Mouse (Mus musculus) liver, embryonic 15.5 days (tissue): ENCODE data around the gene Zbtb16. TPM values are rescaled to one million over a fixed set of nuclear protein-coding genes. Genes with fewer than 3 reads are reported as not detected.
A peak's percentile ranks its signal among the peaks of the same experiment; 100 is the strongest.

Source experiments
- ATAC-seq: fragments of 200-750 bp; cut with Nextera tagmentation; 2 replicates; pipeline ENCODE4 v1.8.0; 2017; ENCODE audit warnings: moderate number of reproducible peaks, mild to moderate bottlenecking, moderate library complexity; ENCODE audit not compliant: insufficient read depth
- H3K27ac ChIP-seq: fragments of 300-500 bp; sonication (generic); replicated peaks from 2 replicates; pipeline ENCODE4 v1.5.1; 2015; ENCODE audit warnings: mild to moderate bottlenecking, inconsistent platforms
- H3K27me3 ChIP-seq: fragments of 300-500 bp; sonication (generic); 2 replicates; pipeline ENCODE4 v1.6.1; 2015; ENCODE audit warnings: mild to moderate bottlenecking, inconsistent platforms
- H3K36me3 ChIP-seq: fragments of 300-500 bp; sonication (generic); replicated peaks from 2 replicates; pipeline ENCODE4 v1.6.1; 2015; ENCODE audit warnings: moderate library complexity, mild to moderate bottlenecking, inconsistent platforms
- H3K4me1 ChIP-seq: fragments of 300-500 bp; sonication (generic); replicated peaks from 2 replicates; pipeline ENCODE4 v1.6.1; 2015; ENCODE audit warnings: inconsistent platforms
- H3K4me2 ChIP-seq: fragments of 300-500 bp; sonication (generic); 2 replicates; pipeline ENCODE4 v1.6.1; 2015; ENCODE audit warnings: moderate library complexity, mild to moderate bottlenecking, inconsistent platforms
- H3K4me3 ChIP-seq: fragments of 300-500 bp; sonication (generic); replicated peaks from 2 replicates; pipeline ENCODE4 v1.5.1; 2015; ENCODE audit warnings: mild to moderate bottlenecking, inconsistent platforms
- H3K9ac ChIP-seq: fragments of 300-500 bp; sonication (generic); 2 replicates; pipeline ENCODE4 v1.6.1; 2015; ENCODE audit warnings: moderate library complexity, mild to moderate bottlenecking, inconsistent platforms
- H3K9me3 ChIP-seq: fragments of 300-500 bp; sonication (generic); replicated peaks from 2 replicates; pipeline ENCODE4 v1.6.1; 2016; ENCODE audit warnings: inconsistent platforms
- whole genome bisulfite sequencing: fragments of 180-500 bp; shearing (Covaris S2); methylation state at CpG from one replicate; pipeline ENCODE4 v1.1.7; 2015; ENCODE audit warnings: mixed read lengths; ENCODE audit not compliant: insufficient replicate concordance; 5-methylcytosine and 5-hydroxymethylcytosine counted together
- polyA plus RNA-seq: library from polyadenylated mRNA; unstranded; fragments of >200 nt; fragmentation: Nextera tagmentation; extraction: Ambion mirVana; gene quantifications from 2 replicates; pipeline ENCODE4 v1.2.1, GENCODE M21; 2015

Zbtb16 gene
- 0.54 and 0.98 TPM in 2 replicates for polyA plus RNA-seq

DNA sequence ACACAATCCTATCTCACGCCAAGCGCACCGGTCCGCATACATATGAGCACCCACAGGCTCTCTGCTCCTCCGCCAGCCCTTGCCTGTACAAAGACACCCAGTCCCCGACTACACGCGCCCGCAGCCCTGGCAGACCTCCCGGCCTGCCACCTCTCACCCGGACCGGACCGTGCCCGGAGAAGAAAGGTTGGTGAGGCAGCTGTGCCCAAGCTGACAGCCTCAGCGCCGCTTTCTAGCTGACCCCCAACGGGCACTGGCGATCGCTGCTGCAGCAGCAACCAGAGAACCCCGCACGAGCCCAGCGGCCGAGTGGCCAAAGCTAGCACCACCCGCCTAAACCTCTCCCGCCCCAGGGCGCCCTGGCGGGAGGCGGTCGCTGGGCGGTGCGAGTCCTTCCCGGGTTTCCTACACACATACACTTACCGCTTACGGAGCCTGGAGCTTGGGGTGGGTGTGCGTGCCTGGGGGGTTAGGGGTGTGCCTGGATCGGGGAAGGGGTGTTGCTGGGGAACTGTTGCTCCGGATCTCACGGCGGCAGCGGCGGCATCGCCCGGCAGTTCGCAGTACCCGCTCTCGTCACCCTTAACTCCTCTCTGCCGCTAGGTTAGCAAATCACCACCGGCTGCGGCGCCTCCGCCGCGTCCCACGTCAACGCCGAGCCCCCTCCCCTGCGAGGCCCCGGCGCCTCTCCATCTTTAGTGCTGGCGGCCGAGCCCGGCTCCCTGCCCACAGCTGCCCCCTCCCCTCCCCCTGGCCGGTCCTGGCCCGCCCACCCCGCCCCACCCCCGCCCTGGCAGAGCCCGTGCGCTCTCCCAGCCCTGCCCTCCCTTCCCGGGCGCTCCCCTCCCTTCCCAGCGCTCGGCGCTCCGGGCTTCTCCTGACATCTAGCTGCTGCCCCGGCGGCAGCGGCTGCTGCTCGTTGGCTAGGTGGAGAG is at the start of gene Zbtb16:
Gene Zbtb16 (minus strand): TSS at position 592 of the 935 bp plus-strand sequence.
- Histone ChIP-seq H3K4me2 (peak within 1 kb of the TSS; percentile 74), H3K27ac (no peak within 1 kb of the TSS)

DNA sequence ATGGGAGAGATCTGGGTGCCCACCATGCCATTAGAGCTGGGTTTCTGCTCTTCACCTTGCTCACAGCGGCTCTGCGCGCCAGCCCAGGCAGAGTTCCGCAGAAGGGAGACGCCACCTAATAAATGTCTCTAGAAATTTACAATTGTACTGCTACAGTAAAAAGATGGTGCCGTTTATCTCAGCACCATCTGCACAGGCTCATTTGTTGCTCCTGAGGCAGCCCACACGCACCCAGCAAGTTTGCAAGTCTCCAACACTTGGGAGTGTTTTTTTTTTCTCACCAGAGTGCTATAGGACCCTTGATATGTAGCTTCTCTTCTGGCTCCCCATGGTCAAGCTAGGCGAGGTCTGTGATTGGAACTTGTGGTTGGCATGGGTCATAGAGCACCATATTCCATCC is 36.9 kb upstream of the Zbtb16 start:
- Histone ChIP-seq H3K27me3 (peaks cover 3% of the 10 kb centered on the region; the same call in 1 of the 2 replicates), H3K4me3 (no peak overlapping the region), H3K4me2 (no peak overlapping the region), H3K4me1 (no peaks in the 10 kb centered on the region), H3K9ac (no peak overlapping the region), H3K9me3 (no peaks in the 10 kb centered on the region), H3K36me3 (no peaks in the 10 kb centered on the region), H3K27ac (no peak overlapping the region)
- WGBS = 70% methylated on average over 8 of the region's 8 CpGs
- no peak for ATAC-seq

More for the DNA sequence above, at the start of gene Zbtb16:
- peaks cover 99% of the 10 kb centered on the region for H3K27me3 ChIP-seq
- H3K4me3 ChIP-seq = peak within 1 kb of the TSS; percentile 53
- H3K36me3 ChIP-seq = no peaks in the 10 kb centered on the region
- H3K9ac ChIP-seq = 0 out of 2 replicates have a peak within 1 kb of the TSS, but pooled peaks have one; percentile 30
- ATAC-seq = peak; percentile 31; the same call in 1 of the 2 replicates
- H3K4me1 ChIP-seq = peaks cover 23% of the 10 kb centered on the region
- H3K9me3 ChIP-seq = no peaks in the 10 kb centered on the region
- WGBS = 1% methylated on average over 77 of the region's 78 CpGs

DNA sequence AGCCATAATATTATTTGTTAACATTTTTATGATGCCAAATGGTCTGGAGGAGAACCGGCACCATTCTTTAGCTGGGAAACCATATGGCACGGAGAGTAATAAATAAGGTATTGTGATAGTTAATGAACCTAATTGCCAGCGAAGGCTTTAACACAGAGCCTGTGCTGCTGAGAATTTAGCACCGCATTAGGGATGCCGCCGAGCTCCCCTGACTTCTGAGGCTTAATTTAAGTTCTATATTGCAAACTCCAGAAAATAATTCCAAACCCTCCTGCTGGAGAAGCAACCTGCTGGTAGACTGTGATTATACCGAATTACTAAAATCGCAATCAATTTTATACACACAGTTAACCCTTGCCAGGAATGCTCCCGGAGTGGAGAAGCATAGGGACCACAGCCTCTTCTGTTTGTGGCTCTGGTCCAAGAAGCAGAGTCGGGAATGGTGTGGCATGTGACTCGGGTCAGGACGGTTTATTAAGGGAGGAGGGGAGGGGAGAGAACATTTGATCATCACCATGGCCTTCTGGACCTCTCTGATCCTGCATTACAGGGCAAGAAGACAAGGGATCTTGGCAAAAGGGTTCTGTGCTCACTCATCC is 30.6 kb upstream of the Zbtb16 start:
- 62% methylated on average over 12 of the region's 12 CpGs for WGBS
- no peaks in the 10 kb centered on the region for H3K36me3 ChIP-seq
- no peaks in the 10 kb centered on the region for H3K9me3 ChIP-seq
- H3K27me3 ChIP-seq = peaks cover 21% of the 10 kb centered on the region
- no peaks in the 10 kb centered on the region for H3K4me1 ChIP-seq
- no peak for ATAC-seq
- H3K4me2 ChIP-seq = no peak overlapping the region
- no peak overlapping the region for H3K27ac ChIP-seq
- H3K9ac ChIP-seq = no peak overlapping the region
- no peak overlapping the region for H3K4me3 ChIP-seq

- Histone ChIP-seq H3K27me3 (peaks cover 21% of the 10 kb centered on the region), H3K4me1 (no peaks in the 10 kb centered on the region), H3K27ac (no peak overlapping the region), H3K4me3 (no peak overlapping the region), H3K36me3 (no peaks in the 10 kb centered on the region), H3K9me3 (no peaks in the 10 kb centered on the region), H3K4me2 (no peak overlapping the region), H3K9ac (no peak overlapping the region)
- no peak for ATAC-seq
- 49% methylated on average over 9 of the region's 9 CpGs for WGBS
Measured at GRCm38 (mm10) chr9:48865235-48865634, 29.2 kb upstream of the Zbtb16 start.

DNA sequence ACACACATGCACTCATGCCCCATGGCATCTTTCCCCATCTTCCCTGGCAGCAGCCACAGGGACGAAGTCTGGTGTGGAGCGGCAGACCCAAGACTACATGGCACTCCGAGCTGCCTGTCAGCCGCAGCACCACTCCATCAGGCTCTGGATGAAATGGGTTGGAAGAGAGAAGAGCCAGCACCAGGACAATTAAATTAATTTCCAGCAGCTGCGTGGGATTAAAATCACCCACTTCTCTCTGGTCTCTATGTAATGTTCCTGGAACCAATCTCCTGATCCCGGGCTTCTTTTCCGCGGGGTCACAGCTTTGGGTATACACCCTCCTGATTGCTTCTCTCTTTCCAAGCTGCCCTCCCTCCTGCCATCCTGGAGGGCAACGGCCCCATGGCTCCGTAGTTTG is 25.5 kb upstream of the Zbtb16 start:
- Histone ChIP-seq H3K27me3 (peaks cover 15% of the 10 kb centered on the region), H3K9me3 (no peaks in the 10 kb centered on the region), H3K4me1 (no peaks in the 10 kb centered on the region), H3K4me3 (no peak overlapping the region), H3K36me3 (no peaks in the 10 kb centered on the region), H3K9ac (no peak overlapping the region), H3K27ac (no peak overlapping the region), H3K4me2 (no peak overlapping the region)
- 80% methylated on average over 10 of the region's 10 CpGs for WGBS
- ATAC-seq = no peak

DNA sequence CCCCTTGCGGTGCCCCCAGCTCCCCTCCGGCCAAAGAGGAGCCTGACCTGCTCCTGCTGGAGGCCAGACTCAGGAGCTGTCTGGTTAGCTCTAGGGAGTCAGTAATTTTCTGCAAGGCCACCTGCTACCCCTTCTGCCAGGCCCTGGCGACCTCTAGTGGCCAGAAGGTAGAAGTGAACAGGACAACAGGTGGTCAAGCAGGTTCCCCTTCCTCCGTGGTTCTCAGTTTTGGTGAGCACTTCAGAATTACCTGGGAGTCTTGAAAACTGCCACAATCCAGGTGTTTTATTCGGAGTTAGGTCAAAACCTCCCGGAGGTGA is 24.5 kb upstream of the Zbtb16 start:
- H3K9ac ChIP-seq = no peak overlapping the region
- H3K4me1 ChIP-seq = no peaks in the 10 kb centered on the region
- no peak for ATAC-seq
- peaks cover 12% of the 10 kb centered on the region for H3K27me3 ChIP-seq
- no peak overlapping the region for H3K4me2 ChIP-seq
- WGBS = 6% methylated on average over 6 of the region's 6 CpGs
- H3K36me3 ChIP-seq = no peaks in the 10 kb centered on the region
- no peaks in the 10 kb centered on the region for H3K9me3 ChIP-seq
- no peak overlapping the region for H3K27ac ChIP-seq
- no peak overlapping the region for H3K4me3 ChIP-seq

DNA sequence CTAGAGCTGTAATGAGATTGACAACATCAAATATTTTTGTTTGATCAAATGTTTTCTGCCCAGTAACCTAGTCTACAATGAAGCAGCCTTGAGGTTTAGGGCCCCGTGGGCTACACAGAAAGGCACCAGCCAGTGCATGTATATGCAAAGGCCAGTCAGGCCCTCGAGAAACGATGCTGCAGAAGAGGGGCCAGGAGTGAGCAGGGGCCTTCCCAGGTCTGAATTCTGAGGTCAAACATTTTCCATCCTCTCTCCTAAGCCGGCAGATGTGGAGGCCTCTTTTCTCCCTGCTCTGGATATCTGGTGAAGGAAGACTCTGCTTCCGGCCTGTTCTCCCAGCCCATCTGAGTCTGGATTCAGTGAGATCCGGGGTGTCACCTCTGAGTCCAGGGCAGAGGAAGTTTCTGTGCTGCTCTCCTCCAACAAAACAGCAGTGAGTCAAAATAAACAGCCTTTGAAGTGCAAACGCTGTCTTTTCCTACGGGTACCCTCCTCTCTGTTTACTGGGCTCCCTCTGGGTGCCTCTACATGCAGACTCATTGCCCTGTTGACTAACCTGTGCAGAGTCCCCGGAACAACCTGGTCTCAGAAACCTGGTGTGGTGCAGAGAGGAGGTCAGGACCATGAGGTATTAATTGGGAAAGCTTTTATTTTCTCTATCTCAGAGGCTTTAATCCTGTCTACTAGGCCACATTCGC is 24.0 kb upstream of the Zbtb16 start:
- 41% methylated on average over 10 of the region's 10 CpGs for WGBS
- Histone ChIP-seq H3K36me3 (no peaks in the 10 kb centered on the region), H3K9me3 (no peaks in the 10 kb centered on the region), H3K27me3 (peaks cover 10% of the 10 kb centered on the region), H3K27ac (no peak overlapping the region), H3K4me3 (no peak overlapping the region), H3K4me2 (no peak overlapping the region), H3K4me1 (no peaks in the 10 kb centered on the region), H3K9ac (no peak overlapping the region)
- no peak for ATAC-seq

GRCm38 (mm10) chr9:48857944-48858343 is 21.9 kb upstream of the Zbtb16 start:
- H3K27me3 ChIP-seq = peaks cover 5% of the 10 kb centered on the region; the same call in 1 of the 2 replicates
- ATAC-seq = no peak
- H3K27ac ChIP-seq = no peak overlapping the region
- H3K9me3 ChIP-seq = no peaks in the 10 kb centered on the region
- H3K9ac ChIP-seq = no peak overlapping the region
- H3K4me3 ChIP-seq = no peak overlapping the region
- no peak overlapping the region for H3K4me2 ChIP-seq
- WGBS = 63% methylated on average over 7 of the region's 7 CpGs
- H3K36me3 ChIP-seq = no peaks in the 10 kb centered on the region
- H3K4me1 ChIP-seq = no peaks in the 10 kb centered on the region

- no peak overlapping the region for H3K4me3 ChIP-seq
- H3K4me2 ChIP-seq = no peak overlapping the region
- H3K27me3 ChIP-seq = peaks cover 7% of the 10 kb centered on the region
- H3K27ac ChIP-seq = no peak overlapping the region
- H3K36me3 ChIP-seq = no peaks in the 10 kb centered on the region
- H3K9ac ChIP-seq = no peak overlapping the region
- no peaks in the 10 kb centered on the region for H3K9me3 ChIP-seq
- 68% methylated on average over 4 of the region's 4 CpGs for WGBS
- H3K4me1 ChIP-seq = no peaks in the 10 kb centered on the region
- ATAC-seq = no peak
Measured at GRCm38 (mm10) chr9:48856240-48856639, 20.2 kb upstream of the Zbtb16 start.

GRCm38 (mm10) chr9:48849531-48849930 is 13.5 kb upstream of the Zbtb16 start:
- Histone ChIP-seq H3K4me3 (no peak overlapping the region), H3K4me2 (no peak overlapping the region), H3K27ac (no peak overlapping the region), H3K9me3 (no peaks in the 10 kb centered on the region), H3K9ac (no peak overlapping the region), H3K36me3 (no peaks in the 10 kb centered on the region), H3K4me1 (no peaks in the 10 kb centered on the region), H3K27me3 (peaks cover 7% of the 10 kb centered on the region)
- 56% methylated on average over 5 of the region's 5 CpGs for WGBS
- ATAC-seq = no peak

GRCm38 (mm10) chr9:48839568-48839967 is 3.5 kb upstream of the Zbtb16 start:
- no peak overlapping the region for H3K4me2 ChIP-seq
- no peak overlapping the region for H3K9ac ChIP-seq
- H3K4me3 ChIP-seq = no peak overlapping the region
- ATAC-seq = no peak
- WGBS = 81% methylated on average over 3 of the region's 3 CpGs
- no peaks in the 10 kb centered on the region for H3K9me3 ChIP-seq
- H3K27ac ChIP-seq = no peak overlapping the region
- peaks cover 22% of the 10 kb centered on the region for H3K4me1 ChIP-seq
- H3K27me3 ChIP-seq = peaks cover 71% of the 10 kb centered on the region
- no peaks in the 10 kb centered on the region for H3K36me3 ChIP-seq
